Mouse (Mus musculus): ENCODE data around the gene Prss32. TPM values are rescaled to one million over a fixed set of nuclear protein-coding genes. Genes with fewer than 3 reads are reported as not detected.

The Prss32 gene
- polyA plus RNA-seq, 1 experiment from 2014 or later = 0.15 TPM

DNA sequence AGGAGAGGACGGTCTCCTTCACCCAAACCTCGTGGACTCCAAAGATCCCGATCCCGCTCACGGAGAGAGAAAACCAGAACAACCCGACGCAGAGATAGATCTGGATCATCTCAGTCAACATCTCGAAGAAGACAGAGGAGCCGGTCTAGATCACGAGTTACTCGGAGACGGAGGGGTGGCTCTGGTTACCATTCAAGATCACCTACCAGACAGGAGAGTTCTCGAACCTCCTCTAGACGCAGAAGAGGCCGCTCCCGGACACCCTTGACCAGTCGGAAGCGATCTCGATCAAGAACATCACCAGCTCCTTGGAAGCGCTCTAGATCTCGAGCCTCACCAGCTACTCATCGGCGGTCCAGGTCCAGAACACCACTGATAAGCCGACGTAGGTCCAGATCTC, 24.4 kb upstream of the Prss32 start:
- no peaks in the 10 kb centered on the region for H3K9me3 ChIP-seq
- peaks cover 6% of the 10 kb centered on the region; the same call in 1 of the 2 replicates for H3K4me1 ChIP-seq
- H3K27ac ChIP-seq (replicated peaks) = no peak overlapping the region
- H3K27me3 ChIP-seq (replicated peaks) = no peaks in the 10 kb centered on the region
- peaks cover 100% of the 10 kb centered on the region for H3K36me3 ChIP-seq
- no peak overlapping the region for H3K4me2 ChIP-seq
- no peak overlapping the region for H3K9ac ChIP-seq
- 96% methylated on average over 25 of the region's 25 CpGs for WGBS
- H3K4me3 ChIP-seq = no peak overlapping the region
- no peak for ATAC-seq (ENCODE audit: extremely low read depth, insufficient number of reproducible peaks, low FRiP score, low TSS enrichment)

DNA sequence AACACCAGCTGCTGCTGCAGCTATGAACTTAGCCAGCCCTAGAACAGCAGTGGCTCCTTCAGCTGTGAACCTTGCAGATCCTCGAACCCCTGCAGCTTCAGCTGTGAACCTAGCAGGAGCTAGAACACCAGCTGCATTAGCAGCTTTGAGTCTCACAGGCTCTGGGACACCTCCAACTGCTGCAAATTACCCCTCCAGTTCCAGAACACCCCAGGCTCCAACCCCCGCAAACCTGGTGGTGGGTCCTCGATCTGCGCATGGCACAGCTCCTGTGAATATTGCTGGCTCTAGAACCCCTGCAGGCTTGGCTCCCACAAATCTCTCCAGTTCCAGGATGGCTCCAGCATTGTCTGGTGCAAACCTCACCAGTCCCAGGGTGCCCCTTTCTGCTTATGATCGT, 22.9 kb upstream of the Prss32 start:
- WGBS = 91% methylated on average over 5 of the region's 5 CpGs

DNA sequence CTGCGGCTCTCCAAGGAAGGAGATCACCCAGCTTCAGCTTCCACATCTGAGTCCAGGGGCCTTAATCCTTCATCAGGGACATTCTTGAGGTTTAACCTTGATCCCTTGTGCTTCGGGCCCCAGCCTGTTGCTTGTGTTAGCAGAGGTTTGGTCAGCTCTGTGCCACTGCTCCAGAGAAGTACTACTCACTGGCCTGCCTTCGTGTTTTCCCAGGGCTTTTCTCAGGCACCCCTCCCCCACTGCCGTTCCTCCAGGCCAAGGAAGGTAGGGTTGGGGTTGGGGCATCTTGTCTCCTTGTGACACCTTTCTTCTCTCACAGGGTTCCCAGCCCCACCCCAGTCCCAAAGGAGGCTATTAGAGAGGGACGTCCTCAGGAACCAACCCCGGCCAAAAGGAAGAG, 21.6 kb upstream of the Prss32 start:
- no peak overlapping the region for H3K9ac ChIP-seq
- no peak overlapping the region for H3K4me2 ChIP-seq
- no peak for ATAC-seq (ENCODE audit: extremely low read depth, insufficient number of reproducible peaks, low FRiP score, low TSS enrichment)
- no peaks in the 10 kb centered on the region for H3K27me3 ChIP-seq (replicated peaks)
- H3K4me3 ChIP-seq = no peak overlapping the region
- H3K4me1 ChIP-seq = peaks cover 11% of the 10 kb centered on the region
- WGBS = 72% methylated on average over 6 of the region's 6 CpGs
- H3K27ac ChIP-seq (replicated peaks) = no peak overlapping the region
- H3K9me3 ChIP-seq = no peaks in the 10 kb centered on the region
- H3K36me3 ChIP-seq = peaks cover 100% of the 10 kb centered on the region

More for the DNA sequence above, 22.9 kb upstream of the Prss32 start:
- Histone ChIP-seq H3K9me3 (no peaks in the 10 kb centered on the region), H3K4me3 (no peak overlapping the region), H3K4me2 (no peak overlapping the region), H3K27ac (replicated peaks) (no peak overlapping the region), H3K4me1 (peaks cover 6% of the 10 kb centered on the region; the same call in 1 of the 2 replicates), H3K9ac (no peak overlapping the region), H3K36me3 (peaks cover 100% of the 10 kb centered on the region), H3K27me3 (replicated peaks) (no peaks in the 10 kb centered on the region)
- no peak for ATAC-seq (ENCODE audit: extremely low read depth, insufficient number of reproducible peaks, low FRiP score, low TSS enrichment)

- Histone ChIP-seq H3K9ac (no peak overlapping the region), H3K4me3 (no peak overlapping the region), H3K36me3 (peaks cover 95% of the 10 kb centered on the region), H3K9me3 (no peaks in the 10 kb centered on the region), H3K4me2 (no peak overlapping the region), H3K27ac (replicated peaks) (no peak overlapping the region), H3K27me3 (replicated peaks) (no peaks in the 10 kb centered on the region), H3K4me1 (peaks cover 20% of the 10 kb centered on the region)
- ATAC-seq (ENCODE audit: extremely low read depth, insufficient number of reproducible peaks, low FRiP score, low TSS enrichment) = no peak
- WGBS = 80% methylated on average over 16 of the region's 16 CpGs
Observed at GRCm38 (mm10) chr17:23823018-23823417, 20.6 kb upstream of the Prss32 start.

- H3K36me3 ChIP-seq = peaks cover 89% of the 10 kb centered on the region
- ATAC-seq (ENCODE audit: extremely low read depth, insufficient number of reproducible peaks, low FRiP score, low TSS enrichment) = no peak
Observed at GRCm38 (mm10) chr17:23823614-23824013, 20.0 kb upstream of the Prss32 start.

DNA sequence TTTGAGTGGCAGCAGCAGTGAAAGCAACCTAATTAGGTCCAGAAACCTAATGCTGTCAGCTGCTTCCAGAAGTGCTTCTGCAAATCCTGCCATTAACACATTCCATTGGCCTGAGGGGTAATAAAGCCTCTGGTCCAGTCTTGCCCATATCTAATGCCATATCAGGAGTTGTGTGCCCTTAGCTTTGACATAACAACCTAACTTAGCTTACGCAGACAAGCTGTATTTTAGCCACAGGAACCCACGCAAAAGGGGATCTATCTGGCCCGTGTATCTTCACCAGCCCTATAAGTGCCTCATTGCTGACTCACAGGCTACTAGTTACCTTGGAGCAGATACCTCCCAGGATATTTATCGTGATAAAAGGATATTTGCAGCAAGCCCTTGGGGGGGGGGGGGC, 18.1 kb upstream of the Prss32 start:
- Histone ChIP-seq H3K9me3 (no peaks in the 10 kb centered on the region), H3K4me3 (no peak overlapping the region), H3K27me3 (replicated peaks) (peaks cover 7% of the 10 kb centered on the region; the same call in 1 of the 2 replicates), H3K9ac (no peak overlapping the region), H3K4me2 (no peak overlapping the region), H3K27ac (replicated peaks) (no peak overlapping the region), H3K36me3 (peaks cover 69% of the 10 kb centered on the region), H3K4me1 (peaks cover 28% of the 10 kb centered on the region)
- no peak for ATAC-seq (ENCODE audit: extremely low read depth, insufficient number of reproducible peaks, low FRiP score, low TSS enrichment)
- 82% methylated on average over 4 of the region's 4 CpGs for WGBS

More at GRCm38 (mm10) chr17:23823614-23824013, 20.0 kb upstream of the Prss32 start:
- H3K4me1 ChIP-seq = peaks cover 22% of the 10 kb centered on the region
- WGBS = 92% methylated on average over 12 of the region's 12 CpGs
- no peak overlapping the region for H3K9ac ChIP-seq
- H3K4me3 ChIP-seq = no peak overlapping the region
- no peak overlapping the region for H3K27ac ChIP-seq (replicated peaks)
- no peak overlapping the region for H3K4me2 ChIP-seq
- H3K9me3 ChIP-seq = no peaks in the 10 kb centered on the region
- no peaks in the 10 kb centered on the region for H3K27me3 ChIP-seq (replicated peaks)

DNA sequence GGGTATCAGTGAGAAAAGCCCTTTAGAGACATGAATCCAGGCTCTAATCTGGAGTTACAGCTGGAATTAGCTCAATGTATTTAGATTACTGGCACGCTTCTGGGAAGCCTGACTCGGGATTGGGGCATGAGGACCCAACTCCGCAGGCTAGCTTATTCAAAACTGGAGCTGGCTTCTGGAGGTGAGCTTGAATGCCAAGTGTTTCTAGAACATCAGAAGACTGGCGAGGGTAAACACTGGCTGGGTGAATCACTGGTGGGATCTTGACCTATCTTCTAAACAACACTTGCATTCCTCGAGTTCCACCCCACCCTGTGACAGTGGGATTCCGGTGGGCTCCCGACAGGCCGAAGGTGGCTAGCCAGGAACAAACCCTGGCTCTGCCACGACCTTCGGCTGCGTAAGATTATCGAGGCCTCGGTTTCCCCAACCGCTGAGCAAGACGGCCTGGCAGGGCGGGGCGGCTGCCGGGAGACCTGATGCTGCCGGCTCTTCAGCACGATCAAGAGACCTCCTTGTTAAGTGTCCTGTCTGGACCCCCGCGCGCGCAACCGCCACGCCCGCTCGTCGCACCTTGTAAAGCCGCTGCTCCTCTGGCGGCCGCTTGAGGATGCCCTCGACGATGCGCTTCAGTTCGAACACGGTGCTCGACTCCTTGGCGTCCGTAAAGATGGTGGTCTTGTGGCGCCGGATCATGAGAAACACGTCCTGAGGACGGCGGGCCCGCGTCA, 15.2 kb upstream of the Prss32 start:
- Histone ChIP-seq H3K4me1 (peaks cover 22% of the 10 kb centered on the region), H3K9me3 (no peaks in the 10 kb centered on the region), H3K36me3 (peaks cover 41% of the 10 kb centered on the region), H3K27me3 (replicated peaks) (peaks cover 34% of the 10 kb centered on the region), H3K4me3 (peak overlapping the region; percentile 95), H3K27ac (replicated peaks) (peak overlapping the region; percentile 92), H3K4me2 (peak overlapping the region; percentile 79), H3K9ac (peak overlapping the region; percentile 95)
- peak; percentile 60 for ATAC-seq (ENCODE audit: extremely low read depth, insufficient number of reproducible peaks, low FRiP score, low TSS enrichment)
- WGBS = under 1% methylated on average over 47 of the region's 47 CpGs

DNA sequence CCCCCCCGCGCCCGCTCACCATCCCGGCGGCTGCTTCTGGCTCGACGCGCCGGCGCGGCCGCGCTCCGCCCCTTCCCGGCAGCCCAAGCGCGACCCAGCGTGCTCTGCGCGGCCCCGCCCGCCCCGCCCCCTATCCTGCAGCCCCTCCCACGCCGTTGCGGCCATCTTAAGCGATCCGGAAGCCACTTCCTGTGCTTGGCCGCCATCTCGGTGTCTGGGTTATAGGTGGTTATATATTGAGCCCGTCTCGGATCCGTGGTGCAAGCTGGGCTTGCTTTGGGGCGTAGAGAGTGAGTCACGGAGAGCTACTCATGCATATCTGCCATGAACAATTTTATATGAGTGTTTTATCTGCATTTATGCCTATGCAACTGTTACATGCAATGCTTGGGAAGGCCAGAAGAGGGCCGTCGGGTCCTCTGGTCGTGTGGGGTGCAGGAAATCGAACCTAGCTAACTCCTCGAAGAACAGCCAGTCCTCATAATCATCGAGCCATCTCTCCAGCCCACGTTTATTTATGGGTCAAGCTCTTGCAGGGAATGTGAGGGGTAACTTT, 14.5 kb upstream of the Prss32 start, which contains the start of gene Elob:
Elob (minus strand) TSS at position 73 of the 556 bp plus-strand sequence.
- Histone ChIP-seq H3K27ac (replicated peaks) (peak within 1 kb of the TSS; percentile 92), H3K4me1 (peaks cover 22% of the 10 kb centered on the region), H3K4me2 (peak within 1 kb of the TSS; percentile 79), H3K9me3 (no peaks in the 10 kb centered on the region), H3K36me3 (peaks cover 34% of the 10 kb centered on the region), H3K27me3 (replicated peaks) (peaks cover 41% of the 10 kb centered on the region), H3K4me3 (peak within 1 kb of the TSS; percentile 95), H3K9ac (peak within 1 kb of the TSS; percentile 95)
- peak; percentile 93 for ATAC-seq (ENCODE audit: extremely low read depth, insufficient number of reproducible peaks, low FRiP score, low TSS enrichment)
- under 1% methylated on average over 35 of the region's 42 CpGs for WGBS

DNA sequence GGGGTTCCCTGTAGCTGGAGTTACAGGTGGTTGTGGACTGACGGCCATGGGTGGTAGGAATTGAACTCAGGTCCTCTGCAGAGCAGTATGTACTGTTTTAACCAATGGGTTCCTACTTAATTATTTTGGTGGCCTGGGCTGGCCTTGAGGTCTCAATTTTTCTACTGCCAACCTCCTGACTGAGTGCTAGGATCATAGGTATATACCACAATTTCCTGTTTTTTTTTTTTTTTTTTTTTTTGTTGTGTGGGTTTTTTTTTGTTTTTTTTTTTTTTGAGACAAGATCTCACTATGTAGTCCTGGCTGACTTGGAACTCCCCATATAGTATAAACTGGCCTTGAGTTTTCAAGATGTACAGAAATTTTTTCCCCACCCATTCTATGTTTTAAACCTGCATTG, 12.5 kb upstream of the Prss32 start:
- peaks cover 61% of the 10 kb centered on the region for H3K27me3 ChIP-seq (replicated peaks)
- ATAC-seq (ENCODE audit: extremely low read depth, insufficient number of reproducible peaks, low FRiP score, low TSS enrichment) = no peak
- WGBS = 88% methylated on average over 1 of the region's 1 CpGs

GRCm38 (mm10) chr17:23836006-23836575, 7.6 kb upstream of the Prss32 start, which contains the start of gene Prss33:
Gene Prss33, minus strand, starts transcription at chr17:23836056.
- Histone ChIP-seq H3K4me1 (no peaks in the 10 kb centered on the region), H3K27ac (replicated peaks) (no peak within 1 kb of the TSS), H3K4me2 (no peak within 1 kb of the TSS), H3K27me3 (replicated peaks) (peaks cover 61% of the 10 kb centered on the region), H3K4me3 (no peak within 1 kb of the TSS), H3K9me3 (no peaks in the 10 kb centered on the region), H3K9ac (no peak within 1 kb of the TSS), H3K36me3 (no peaks in the 10 kb centered on the region)
- no peak for ATAC-seq (ENCODE audit: extremely low read depth, insufficient number of reproducible peaks, low FRiP score, low TSS enrichment)
- WGBS = 65% methylated on average over 8 of the region's 8 CpGs

More for the DNA sequence above, 12.5 kb upstream of the Prss32 start:
- Histone ChIP-seq H3K36me3 (peaks cover 13% of the 10 kb centered on the region), H3K9me3 (no peaks in the 10 kb centered on the region), H3K4me3 (no peak overlapping the region), H3K9ac (no peak overlapping the region), H3K27ac (replicated peaks) (no peak overlapping the region), H3K4me1 (peaks cover 22% of the 10 kb centered on the region), H3K4me2 (no peak overlapping the region)

DNA sequence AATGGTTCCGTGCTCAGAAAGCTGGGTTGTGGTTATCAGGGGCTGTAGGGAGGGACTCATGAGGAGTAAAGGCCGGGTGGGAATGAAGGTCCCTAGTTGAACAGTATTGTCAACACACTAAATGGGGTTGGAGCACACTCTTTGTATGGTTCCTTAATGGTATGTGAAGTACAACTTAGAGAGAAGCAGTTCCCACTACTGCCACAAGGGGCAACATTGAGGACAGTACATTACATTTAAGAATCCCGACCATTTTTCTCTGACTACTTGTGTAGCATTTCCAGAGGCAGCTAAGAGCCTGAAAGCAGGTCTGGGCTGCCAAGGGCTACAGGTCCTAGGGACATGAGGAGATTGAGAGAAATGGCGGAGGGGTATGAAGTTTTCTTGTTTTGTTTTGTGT, 2.5 kb upstream of the Prss32 start:
- ATAC-seq (ENCODE audit: extremely low read depth, insufficient number of reproducible peaks, low FRiP score, low TSS enrichment) = no peak
- Histone ChIP-seq H3K9ac (no peak overlapping the region), H3K27ac (replicated peaks) (no peak overlapping the region), H3K36me3 (no peaks in the 10 kb centered on the region), H3K27me3 (replicated peaks) (peaks cover 26% of the 10 kb centered on the region), H3K4me2 (no peak overlapping the region), H3K9me3 (no peaks in the 10 kb centered on the region), H3K4me3 (no peak overlapping the region), H3K4me1 (peaks cover 9% of the 10 kb centered on the region; the same call in 1 of the 2 replicates)
- 27% methylated on average over 4 of the region's 4 CpGs for WGBS

All from heart, embryonic 13.5 days (tissue).